Mouse (Mus musculus) bone marrow, adult 2 months (tissue): ENCODE results near the gene Lrr1. TPM values are rescaled to one million over a fixed set of nuclear protein-coding genes. Genes with fewer than 3 reads are reported as not detected.

Experiments
- H3K27ac ChIP-seq: fragments of 200-500 bp; 2 replicates; pipeline ENCODE4 v1.5.1; 2012; ENCODE audit warnings: low read depth, mild to moderate bottlenecking, control low read depth, inconsistent platforms, low read length; ENCODE audit not compliant: control insufficient read depth, poor library complexity, insufficient read depth
- H3K4me1 ChIP-seq: fragments of 200-500 bp; 2 replicates; pipeline ENCODE4 v1.6.1; 2011; ENCODE audit warnings: low read length; ENCODE audit not compliant: control insufficient read depth, insufficient read depth
- H3K4me3 ChIP-seq: fragments of 200-500 bp; replicated peaks from 2 replicates; pipeline ENCODE3; 2011; ENCODE audit warnings: mild to moderate bottlenecking, low read depth, low read length, control low read depth; ENCODE audit not compliant: control insufficient read depth
- CTCF ChIP-seq: fragments of 200-500 bp; IDR thresholded peaks from 2 replicates; pipeline ENCODE4 v1.5.1; 2011; ENCODE audit warnings: low read length, control low read depth; ENCODE audit not compliant: control insufficient read depth, insufficient read depth
- POLR2A ChIP-seq: fragments of 200-500 bp; IDR thresholded peaks from 2 replicates; pipeline ENCODE4 v1.6.1; 2011; ENCODE audit warnings: low read depth, mild to moderate bottlenecking, control low read depth, low read length, borderline replicate concordance; ENCODE audit not compliant: control insufficient read depth
- WGBS: fragments of 180-500 bp; shearing (Covaris S2); methylation state at CpG from one replicate; pipeline ENCODE4 v1.1.7; 2018; 5-methylcytosine and 5-hydroxymethylcytosine counted together
- polyA plus RNA-seq: library from polyadenylated mRNA; stranded (reverse); fragments of >200 nt; gene quantifications from 2 replicates; pipeline ENCODE4 v1.2.4, GENCODE M21; 2011; ENCODE audit warnings: low replicate concordance; ENCODE audit not compliant: missing spikeins, insufficient read depth, insufficient read length

Lrr1 gene
- polyA plus RNA-seq, 1 experiment = 14.2 TPM

DNA sequence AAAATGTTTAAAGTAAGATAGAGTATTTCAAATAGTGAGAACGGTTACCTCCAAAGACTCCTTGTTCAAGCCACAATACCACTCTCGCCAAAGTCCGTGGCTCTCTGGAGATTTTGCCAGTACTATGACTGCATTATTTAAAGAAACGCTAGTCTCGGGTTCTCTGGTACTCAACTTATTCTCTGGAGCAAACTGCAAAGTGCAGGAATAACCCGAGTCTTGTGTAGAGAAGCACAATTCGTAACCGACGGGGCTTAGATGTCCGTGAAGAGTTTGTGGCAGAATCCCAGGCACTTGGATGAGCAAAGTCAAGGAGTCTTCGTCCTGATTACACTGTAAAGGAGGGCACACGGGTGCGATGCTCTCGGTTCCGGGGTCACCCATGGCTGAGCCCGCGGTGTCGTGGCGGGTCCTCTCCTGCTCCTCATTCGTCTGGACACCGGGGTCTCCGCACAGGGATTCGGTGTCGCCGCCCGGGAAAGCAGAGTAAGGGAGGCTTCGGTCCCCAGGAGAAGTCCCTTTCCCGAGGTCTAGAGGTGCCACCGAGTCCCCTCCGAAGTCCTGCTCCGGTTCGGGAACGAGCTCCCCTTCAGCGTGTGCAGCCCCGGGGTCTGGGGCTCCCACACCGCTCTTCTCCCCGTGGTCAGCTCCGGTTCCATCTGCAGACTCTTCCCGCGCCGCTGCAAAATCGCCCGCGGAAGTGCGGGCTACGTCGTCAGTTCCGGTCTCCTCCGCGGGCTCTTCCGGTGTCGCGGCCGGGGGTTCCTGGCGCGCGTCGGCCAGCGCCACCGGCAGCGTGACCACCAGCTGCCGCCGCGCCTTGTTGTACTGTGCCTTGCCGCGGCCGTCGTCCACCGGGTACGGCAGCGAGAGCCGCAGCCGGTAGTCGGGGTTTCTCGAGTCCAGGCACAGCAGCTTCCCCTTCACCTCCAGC lies 28.1 kb downstream of the Lrr1 start, which contains the start of gene Gm49383:
Gm49383 (minus strand) TSS at position 661 of the 934 bp plus-strand sequence.
- H3K4me1 ChIP-seq = no peaks in the 10 kb centered on the region; the same call in 1 of the 2 replicates
- peak within 1 kb of the TSS; percentile 98 for H3K4me3 ChIP-seq
- peak within 1 kb of the TSS; percentile 98 for H3K27ac ChIP-seq
- under 1% methylated on average over 75 of the region's 75 CpGs for whole genome bisulfite sequencing
- TF ChIP-seq CTCF (no peak), POLR2A (peak; percentile 79; the same call in 1 of the 2 replicates)

DNA sequence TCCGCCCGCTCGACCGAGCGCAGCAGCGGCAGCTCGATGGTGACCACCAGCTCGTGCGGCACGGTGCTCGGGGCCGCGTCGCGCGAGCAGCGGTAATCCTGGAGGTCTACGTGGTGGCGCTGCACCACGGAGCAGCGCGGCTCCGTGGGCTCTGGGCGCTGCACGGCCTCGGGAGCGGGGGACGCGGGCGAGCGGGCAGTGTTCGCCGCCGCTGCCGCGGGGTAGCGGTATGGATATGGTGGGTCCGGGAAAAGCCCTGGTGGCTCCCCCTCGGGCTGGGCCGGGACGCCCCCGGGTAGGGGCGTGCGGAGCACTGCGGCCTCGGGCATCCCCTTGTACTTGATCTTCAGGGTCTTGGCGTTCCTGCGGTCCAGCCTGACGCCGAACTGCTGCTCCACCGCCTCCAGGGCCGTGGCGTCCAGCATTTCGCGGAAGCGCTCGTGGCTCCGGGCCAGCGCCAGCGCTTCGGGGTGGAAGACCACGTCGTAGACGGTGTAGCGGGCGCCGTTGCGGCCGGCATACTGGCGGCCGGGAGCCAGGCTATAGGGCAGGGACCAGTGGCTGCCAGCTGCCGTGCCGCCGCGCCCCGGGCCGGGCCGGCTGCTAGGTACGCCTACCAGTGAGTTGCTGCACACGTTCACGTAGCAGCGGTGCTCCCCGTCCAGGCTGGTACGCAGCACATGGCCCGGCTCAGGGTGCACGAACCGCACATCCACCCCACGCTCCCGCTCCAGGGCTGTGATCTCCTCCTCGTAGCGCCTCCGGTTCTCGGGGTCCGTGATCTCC lies 29.0 kb downstream of the Lrr1 start:
- H3K4me1 ChIP-seq = no peaks in the 10 kb centered on the region; the same call in 1 of the 2 replicates
- under 1% methylated on average over 92 of the region's 94 CpGs for WGBS
- H3K4me3 ChIP-seq = peak overlapping the region; percentile 98
- peak overlapping the region; percentile 98 for H3K27ac ChIP-seq
- TF ChIP-seq POLR2A (peak; percentile 39; the same call in 1 of the 2 replicates), CTCF (no peak)

DNA sequence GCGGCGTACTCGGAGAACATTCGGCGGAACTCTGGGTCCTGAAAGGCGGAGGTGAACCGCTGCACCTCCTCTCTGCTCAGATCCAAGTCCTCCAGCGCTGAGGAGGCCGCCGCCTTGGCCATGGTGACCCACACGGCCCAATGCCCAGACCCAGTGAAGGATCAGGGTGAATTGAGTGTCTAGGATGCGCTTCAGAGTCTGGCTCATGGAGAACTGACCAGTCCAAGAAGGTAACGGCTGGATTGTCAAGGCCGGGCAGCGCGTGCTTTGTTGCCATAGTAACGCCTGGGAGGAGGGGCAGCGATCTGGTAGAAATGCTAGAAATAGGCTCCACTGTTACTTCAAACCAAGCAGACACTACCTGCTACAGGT lies 29.5 kb downstream of the Lrr1 start, which contains the start of gene Dnaaf2:
Dnaaf2 (minus strand) TSS at position 266 of the 372 bp plus-strand sequence.
- no peak for TF ChIP-seq POLR2A
- TF ChIP-seq CTCF = no peak
- Histone ChIP-seq H3K4me1 (no peaks in the 10 kb centered on the region; the same call in 1 of the 2 replicates), H3K27ac (peak within 1 kb of the TSS; percentile 98), H3K4me3 (peak within 1 kb of the TSS; percentile 98)
- WGBS = 1% methylated on average over 18 of the region's 18 CpGs

DNA sequence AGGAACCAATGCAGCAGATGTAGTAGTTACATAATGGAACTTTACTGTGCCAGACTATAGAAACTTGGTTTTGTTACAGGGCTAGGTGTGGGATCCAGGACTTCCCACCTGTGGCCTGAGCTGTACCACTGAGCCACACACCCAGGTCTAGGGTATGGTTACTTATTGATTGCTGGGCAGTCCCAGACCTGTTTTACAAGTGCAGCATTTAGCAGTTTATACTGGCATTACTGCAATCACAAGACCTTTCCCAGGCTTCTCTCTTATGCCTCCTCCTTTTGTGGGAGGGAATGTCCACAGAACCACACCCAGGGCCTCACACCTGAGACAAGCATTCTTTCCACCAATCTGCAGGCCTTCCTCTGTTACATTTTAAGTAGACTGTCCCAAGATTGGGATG lies 30.4 kb downstream of the Lrr1 start:
- Histone ChIP-seq H3K27ac (no peak overlapping the region), H3K4me1 (no peaks in the 10 kb centered on the region; the same call in 1 of the 2 replicates), H3K4me3 (no peak overlapping the region)
- TF ChIP-seq CTCF (no peak), POLR2A (no peak)

DNA sequence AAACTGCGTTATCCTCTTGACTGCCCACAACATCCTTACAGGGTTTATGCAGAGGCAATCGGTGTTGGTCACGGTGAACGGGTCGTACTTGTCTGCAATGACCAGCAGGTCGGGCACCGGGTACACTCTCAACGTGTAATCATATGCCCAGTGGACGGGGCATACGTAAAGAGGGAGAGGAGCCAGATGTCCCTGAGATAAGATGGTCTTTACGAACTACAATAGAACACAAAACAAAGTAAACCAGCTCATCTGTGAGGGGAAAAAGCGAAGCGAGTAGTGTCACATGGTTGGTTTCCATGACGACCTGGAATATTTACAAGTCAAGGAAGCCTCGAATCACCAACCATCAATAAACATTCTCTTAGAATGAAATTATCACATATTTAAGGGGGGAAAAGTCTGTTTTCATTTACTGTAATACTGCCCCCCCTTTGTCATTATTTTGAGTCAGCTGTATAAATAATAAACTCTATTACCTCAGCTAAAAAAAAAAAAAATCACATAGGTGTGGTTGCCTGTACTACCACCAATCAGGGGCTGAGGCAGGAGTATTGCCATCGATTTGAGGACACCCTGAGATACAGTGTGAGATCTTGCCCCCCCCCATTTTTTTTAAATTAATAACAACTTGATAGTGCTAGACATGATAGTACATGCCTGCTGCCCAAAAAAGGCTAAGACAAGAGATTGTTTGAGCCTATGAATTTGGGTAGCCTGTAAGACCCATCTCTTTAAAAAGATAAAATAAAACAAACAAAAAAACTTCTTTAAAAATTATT lies 35.6 kb downstream of the Lrr1 start, which contains the start of gene Gm49384:
Gm49384 (minus strand) TSS at position 216 of the 782 bp plus-strand sequence.
- WGBS = 88% methylated on average over 16 of the region's 16 CpGs
- no peaks in the 10 kb centered on the region for H3K4me1 ChIP-seq
- no peak within 1 kb of the TSS for H3K27ac ChIP-seq
- no peak within 1 kb of the TSS for H3K4me3 ChIP-seq
- TF ChIP-seq POLR2A = no peak
- no peak for TF ChIP-seq CTCF

DNA sequence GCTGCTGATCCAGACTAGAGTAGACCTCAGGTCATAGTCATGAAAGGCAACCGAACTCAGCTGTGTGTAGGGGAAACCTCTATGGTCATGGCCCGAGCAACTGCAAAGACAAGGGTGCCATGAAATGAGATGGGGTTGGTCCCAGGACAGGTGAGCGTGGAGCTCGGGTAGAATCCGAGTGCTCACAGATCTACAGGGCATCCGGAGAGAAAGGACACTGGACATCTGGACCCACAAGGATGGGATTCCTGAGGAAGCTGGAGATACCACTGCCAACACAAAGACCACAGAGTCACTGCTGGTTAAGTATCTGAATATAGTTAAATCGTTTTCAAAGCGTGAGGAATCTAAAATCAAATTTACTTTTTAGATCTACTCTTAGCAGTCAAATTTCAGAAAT lies 38.8 kb downstream of the Lrr1 start:
- TF ChIP-seq POLR2A (no peak), CTCF (no peak)
- Histone ChIP-seq H3K4me3 (no peak overlapping the region), H3K27ac (no peak overlapping the region), H3K4me1 (no peaks in the 10 kb centered on the region)
- 89% methylated on average over 8 of the region's 8 CpGs for WGBS

DNA sequence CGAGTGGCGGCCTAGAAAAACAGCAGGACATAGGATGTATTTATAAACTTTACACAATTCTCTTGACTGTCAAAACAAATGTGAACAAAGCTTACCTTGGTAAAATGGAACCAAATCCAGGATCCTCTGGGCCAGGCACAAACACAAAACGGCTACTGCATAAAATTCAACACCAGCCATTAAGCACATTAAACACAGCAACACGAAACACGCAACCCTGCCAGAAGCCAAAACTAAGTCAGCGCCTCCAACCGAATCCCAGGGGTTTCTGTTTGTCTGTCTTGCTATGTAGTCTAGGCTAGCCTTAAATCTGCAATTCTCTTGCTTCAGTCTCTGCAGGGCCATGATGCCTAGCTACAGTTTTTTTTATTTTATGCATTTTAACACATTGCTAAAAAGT lies 39.3 kb downstream of the Lrr1 start:
- H3K4me1 ChIP-seq = no peaks in the 10 kb centered on the region
- TF ChIP-seq CTCF (no peak), POLR2A (no peak)
- H3K27ac ChIP-seq = no peak overlapping the region
- no peak overlapping the region for H3K4me3 ChIP-seq
- 95% methylated on average over 7 of the region's 7 CpGs for WGBS

DNA sequence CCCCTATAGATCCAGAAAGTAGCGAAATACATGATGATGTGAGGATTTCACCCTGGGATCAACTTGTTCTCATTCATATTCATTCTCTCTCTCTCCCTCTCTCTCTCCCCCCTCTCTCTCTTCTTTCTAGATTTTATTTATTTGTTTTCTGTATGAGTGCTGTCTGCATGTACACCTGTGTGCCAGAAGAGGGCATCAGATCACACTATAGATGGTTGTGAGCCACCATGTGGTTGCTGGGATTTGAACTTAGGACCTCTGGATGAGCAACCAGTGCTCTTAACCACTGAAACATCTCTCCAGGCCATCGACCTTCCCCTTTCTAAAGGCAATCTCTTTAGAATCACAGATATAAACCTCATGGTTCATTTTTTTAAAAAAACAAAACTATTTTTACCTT lies 39.9 kb downstream of the Lrr1 start:
- WGBS = 79% methylated on average over 2 of the region's 2 CpGs
- Histone ChIP-seq H3K4me1 (no peaks in the 10 kb centered on the region), H3K27ac (no peak overlapping the region), H3K4me3 (no peak overlapping the region)
- no peak for TF ChIP-seq CTCF
- TF ChIP-seq POLR2A = no peak
